Mouse (Mus musculus): Measurements from ENCODE around the gene Cyp4f37.

- no peak for TF ChIP-seq MAFK (IDR thresholded peaks at IDR 0.05; ENCODE audit: insufficient read depth, low read depth, low read length)
- TF ChIP-seq HCFC1 (IDR thresholded peaks at IDR 0.05; ENCODE audit: borderline replicate concordance, insufficient read depth, low read length), result no peak
- no peak for TF ChIP-seq ZC3H11A (IDR thresholded peaks at IDR 0.05; ENCODE audit: borderline replicate concordance, low read depth, low read length)
- no peak for TF ChIP-seq CHD2 (IDR thresholded peaks at IDR 0.05; ENCODE audit: low read depth, low read length)
Measured at GRCm38 (mm10) chr17:32637151-32637550, 16.0 kb downstream of the Cyp4f37 start.
